Mouse (Mus musculus): ENCODE data around the gene Pspn. TPM values are rescaled to one million over a fixed set of nuclear protein-coding genes. Genes with fewer than 3 reads are reported as not detected.

Pspn gene
- polyA plus RNA-seq, 1 experiment from 2014 or later: not detected

GRCm38 (mm10) chr17:56999414-56999813 is 404 bp downstream of the Pspn start:
- no peaks in the 10 kb centered on the region for H3K27me3 ChIP-seq (replicated peaks; ENCODE audit: control insufficient read depth, insufficient read depth, low read length)
- H3K27ac ChIP-seq (ENCODE audit: low read depth, low read length): no peak overlapping the region
- no peak overlapping the region for H3K9ac ChIP-seq (ENCODE audit: low read depth, low read length)
- H3K4me2 ChIP-seq (replicated peaks; ENCODE audit: low read depth): no peak overlapping the region
- H3K4me1 ChIP-seq (replicated peaks; ENCODE audit: control insufficient read depth, insufficient read depth, low read length): 0 out of 2 replicates have a peak, but pooled peaks cover 3% of the 10 kb centered on the region
- no peak overlapping the region for H3K4me3 ChIP-seq (ENCODE audit: low read depth, low read length)
- H3K36me3 ChIP-seq (ENCODE audit: control insufficient read depth, insufficient read depth): peaks cover 48% of the 10 kb centered on the region
- WGBS: 95% methylated on average over 9 of the region's 9 CpGs
- no peak for TF ChIP-seq CTCF (IDR thresholded peaks at IDR 0.05; ENCODE audit: low read depth)
- no peak for ATAC-seq
- H3K9me3 ChIP-seq (ENCODE audit: control insufficient read depth): no peaks in the 10 kb centered on the region

- TF ChIP-seq CTCF (IDR thresholded peaks at IDR 0.05; ENCODE audit: low read depth): peak; percentile 97
- H3K4me2 ChIP-seq (replicated peaks; ENCODE audit: low read depth): peak within 1 kb of the TSS; percentile 82
- peaks cover 49% of the 10 kb centered on the region for H3K36me3 ChIP-seq (ENCODE audit: control insufficient read depth, insufficient read depth)
- 0 out of 2 replicates have a peak, but pooled peaks cover 3% of the 10 kb centered on the region for H3K4me1 ChIP-seq (replicated peaks; ENCODE audit: control insufficient read depth, insufficient read depth, low read length)
- peak within 1 kb of the TSS; percentile 88 for H3K4me3 ChIP-seq (ENCODE audit: low read depth, low read length)
- no peaks in the 10 kb centered on the region for H3K9me3 ChIP-seq (ENCODE audit: control insufficient read depth)
- ATAC-seq: peak; percentile 100
- peak within 1 kb of the TSS; percentile 41; the same call in 1 of the 2 replicates for H3K27ac ChIP-seq (ENCODE audit: low read depth, low read length)
- peak within 1 kb of the TSS; percentile 37 for H3K9ac ChIP-seq (ENCODE audit: low read depth, low read length)
- under 1% methylated on average over 38 of the region's 38 CpGs for WGBS
- no peaks in the 10 kb centered on the region for H3K27me3 ChIP-seq (replicated peaks; ENCODE audit: control insufficient read depth, insufficient read depth, low read length)
Measured at GRCm38 (mm10) chr17:56997029-56997667, 2.7 kb downstream of the Pspn start, which contains the start of gene Alkbh7. Gene Alkbh7 (plus strand): TSS chr17:56997339.

GRCm38 (mm10) chr17:56996506-56996905 is 3.3 kb downstream of the Pspn start:
- no peak overlapping the region for H3K27ac ChIP-seq (ENCODE audit: low read depth, low read length)
- H3K9me3 ChIP-seq (ENCODE audit: control insufficient read depth): no peaks in the 10 kb centered on the region
- H3K4me2 ChIP-seq (replicated peaks; ENCODE audit: low read depth): no peak overlapping the region
- H3K9ac ChIP-seq (ENCODE audit: low read depth, low read length): no peak overlapping the region
- H3K36me3 ChIP-seq (ENCODE audit: control insufficient read depth, insufficient read depth): peaks cover 50% of the 10 kb centered on the region
- no peak for TF ChIP-seq CTCF (IDR thresholded peaks at IDR 0.05; ENCODE audit: low read depth)
- no peak for ATAC-seq
- no peak overlapping the region for H3K4me3 ChIP-seq (ENCODE audit: low read depth, low read length)
- H3K27me3 ChIP-seq (replicated peaks; ENCODE audit: control insufficient read depth, insufficient read depth, low read length): no peaks in the 10 kb centered on the region
- H3K4me1 ChIP-seq (replicated peaks; ENCODE audit: control insufficient read depth, insufficient read depth, low read length): 0 out of 2 replicates have a peak, but pooled peaks cover 3% of the 10 kb centered on the region
- 66% methylated on average over 2 of the region's 2 CpGs for WGBS

- TF ChIP-seq CTCF (IDR thresholded peaks at IDR 0.05; ENCODE audit: low read depth): no peak
Measured at GRCm38 (mm10) chr17:56995046-56995445, 4.8 kb downstream of the Pspn start.

GRCm38 (mm10) chr17:56990966-56991365 is 8.9 kb downstream of the Pspn start:
- TF ChIP-seq CTCF (IDR thresholded peaks at IDR 0.05; ENCODE audit: low read depth): no peak
- Histone ChIP-seq H3K4me1 (replicated peaks; ENCODE audit: control insufficient read depth, insufficient read depth, low read length) (no peaks in the 10 kb centered on the region), H3K27me3 (replicated peaks; ENCODE audit: control insufficient read depth, insufficient read depth, low read length) (no peaks in the 10 kb centered on the region), H3K4me3 (ENCODE audit: low read depth, low read length) (peak overlapping the region; percentile 86), H3K27ac (ENCODE audit: low read depth, low read length) (no peak overlapping the region), H3K4me2 (replicated peaks; ENCODE audit: low read depth) (peak overlapping the region; percentile 86), H3K9me3 (ENCODE audit: control insufficient read depth) (no peaks in the 10 kb centered on the region), H3K9ac (ENCODE audit: low read depth, low read length) (no peak overlapping the region), H3K36me3 (ENCODE audit: control insufficient read depth, insufficient read depth) (peaks cover 36% of the 10 kb centered on the region)
- WGBS: 70% methylated on average over 2 of the region's 2 CpGs
- no peak for ATAC-seq

More at GRCm38 (mm10) chr17:56995046-56995445, 4.8 kb downstream of the Pspn start:
- Histone ChIP-seq H3K9ac (ENCODE audit: low read depth, low read length) (no peak overlapping the region), H3K9me3 (ENCODE audit: control insufficient read depth) (no peaks in the 10 kb centered on the region), H3K4me1 (replicated peaks; ENCODE audit: control insufficient read depth, insufficient read depth, low read length) (0 out of 2 replicates have a peak, but pooled peaks cover 3% of the 10 kb centered on the region), H3K4me2 (replicated peaks; ENCODE audit: low read depth) (no peak overlapping the region), H3K36me3 (ENCODE audit: control insufficient read depth, insufficient read depth) (peaks cover 50% of the 10 kb centered on the region), H3K27ac (ENCODE audit: low read depth, low read length) (no peak overlapping the region), H3K4me3 (ENCODE audit: low read depth, low read length) (no peak overlapping the region), H3K27me3 (replicated peaks; ENCODE audit: control insufficient read depth, insufficient read depth, low read length) (no peaks in the 10 kb centered on the region)
- no peak for ATAC-seq
- 86% methylated on average over 8 of the region's 8 CpGs for WGBS

GRCm38 (mm10) chr17:56990115-56990746 is 9.6 kb downstream of the Pspn start, which contains the start of gene Clpp:
Gene Clpp (plus strand): TSS chr17:56990305.
- Histone ChIP-seq H3K4me2 (replicated peaks; ENCODE audit: low read depth) (peak within 1 kb of the TSS; percentile 86), H3K4me3 (ENCODE audit: low read depth, low read length) (peak within 1 kb of the TSS; percentile 86), H3K27me3 (replicated peaks; ENCODE audit: control insufficient read depth, insufficient read depth, low read length) (no peaks in the 10 kb centered on the region), H3K36me3 (ENCODE audit: control insufficient read depth, insufficient read depth) (peaks cover 30% of the 10 kb centered on the region), H3K27ac (ENCODE audit: low read depth, low read length) (peak within 1 kb of the TSS; percentile 35; the same call in 1 of the 2 replicates), H3K4me1 (replicated peaks; ENCODE audit: control insufficient read depth, insufficient read depth, low read length) (no peaks in the 10 kb centered on the region), H3K9me3 (ENCODE audit: control insufficient read depth) (no peaks in the 10 kb centered on the region), H3K9ac (ENCODE audit: low read depth, low read length) (peak within 1 kb of the TSS; percentile 73)
- no peak for TF ChIP-seq CTCF (IDR thresholded peaks at IDR 0.05; ENCODE audit: low read depth)
- peak; percentile 97 for ATAC-seq
- under 1% methylated on average over 52 of the region's 52 CpGs for WGBS
